Mouse (Mus musculus) liver, embryonic 13.5 days (tissue): Measurements from ENCODE around the gene Mboat2. TPM values are rescaled to one million over a fixed set of nuclear protein-coding genes. Genes with fewer than 3 reads are reported as not detected.

ENCODE experiments used
- ATAC-seq: fragments of 200-750 bp; cut with Nextera tagmentation; 2 replicates; pipeline ENCODE4 v1.8.0; 2017; ENCODE audit warnings: low read depth, mild to moderate bottlenecking, moderate number of reproducible peaks, moderate library complexity
- DNase-seq: peaks from one replicate; pipeline ENCODE4 v3.0.0; 2022
- H3K27ac ChIP-seq: fragments of 300-500 bp; sonication (generic); 2 replicates; pipeline ENCODE4 v1.5.1; 2015; ENCODE audit warnings: moderate library complexity, mild to moderate bottlenecking, inconsistent platforms
- H3K27me3 ChIP-seq: fragments of 300-500 bp; sonication (generic); 2 replicates; pipeline ENCODE4 v1.6.1; 2015; ENCODE audit warnings: mild to moderate bottlenecking, inconsistent platforms
- H3K36me3 ChIP-seq: fragments of 300-500 bp; sonication (generic); 2 replicates; pipeline ENCODE4 v1.6.1; 2015; ENCODE audit warnings: mild to moderate bottlenecking, inconsistent platforms
- H3K4me1 ChIP-seq: fragments of 300-500 bp; sonication (generic); replicated peaks from 2 replicates; pipeline ENCODE4 v1.6.1; 2015; ENCODE audit warnings: inconsistent platforms
- H3K4me2 ChIP-seq: fragments of 300-500 bp; sonication (generic); 2 replicates; pipeline ENCODE4 v1.6.1; 2015; ENCODE audit warnings: inconsistent platforms, mild to moderate bottlenecking, moderate library complexity
- H3K4me3 ChIP-seq: fragments of 300-500 bp; sonication (generic); replicated peaks from 2 replicates; pipeline ENCODE4 v1.5.1; 2015; ENCODE audit warnings: mild to moderate bottlenecking, inconsistent platforms
- H3K9ac ChIP-seq: fragments of 300-500 bp; sonication (generic); 2 replicates; pipeline ENCODE4 v1.6.1; 2015; ENCODE audit warnings: mild to moderate bottlenecking, inconsistent platforms
- H3K9me3 ChIP-seq: fragments of 300-500 bp; sonication (generic); replicated peaks from 2 replicates; pipeline ENCODE4 v1.6.1; 2016; ENCODE audit warnings: inconsistent platforms
- WGBS: fragments of 180-500 bp; shearing (Covaris S2); methylation state at CpG from one replicate; pipeline ENCODE4 v1.1.7; 2015; ENCODE audit not compliant: insufficient replicate concordance; 5-methylcytosine and 5-hydroxymethylcytosine counted together
- polyA plus RNA-seq: library from polyadenylated mRNA; unstranded; fragments of >200 nt; fragmentation: Nextera tagmentation; extraction: Ambion mirVana; gene quantifications from 2 replicates; pipeline ENCODE4 v1.2.1, GENCODE M21; 2015

Gene Mboat2
- polyA plus RNA-seq, 1 experiment from 2014 or later, result 5.3 TPM

- peaks cover 19% of the 10 kb centered on the region for H3K4me1 ChIP-seq
- no peaks in the 10 kb centered on the region for H3K9me3 ChIP-seq
- no peak overlapping the region for H3K4me3 ChIP-seq
- H3K4me2 ChIP-seq, result no peak overlapping the region
- 31% methylated on average over 1 of the region's 1 CpGs for WGBS
- no peak overlapping the region for H3K9ac ChIP-seq
- H3K27ac ChIP-seq, result no peak overlapping the region
- no peaks in the 10 kb centered on the region for H3K36me3 ChIP-seq
- H3K27me3 ChIP-seq, result no peaks in the 10 kb centered on the region
- ATAC-seq (no peak; the same call in 1 of the 2 replicates), DNase-seq (no peak)
Measured at GRCm38 (mm10) chr12:24863762-24864161, 33.1 kb downstream of the Mboat2 start.

DNA sequence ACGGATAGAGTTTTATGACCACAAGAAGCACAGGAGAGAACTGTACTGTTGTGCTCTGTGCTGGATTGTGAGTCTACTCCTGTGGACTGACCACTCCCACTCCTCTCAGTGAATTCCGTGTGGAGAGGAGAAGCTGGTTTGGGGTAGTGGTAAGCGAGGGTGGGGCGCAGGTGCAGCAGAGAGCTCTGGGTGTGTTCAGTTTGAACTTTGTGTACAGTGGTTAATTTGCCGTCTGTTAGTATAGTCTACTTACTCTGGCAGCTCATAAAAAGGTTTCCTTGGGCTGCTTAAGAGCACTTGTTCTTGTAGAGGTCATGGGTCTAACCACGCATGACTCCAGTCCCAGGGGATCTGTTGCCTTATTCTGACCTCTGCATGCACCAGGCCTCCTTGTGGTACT is 36.0 kb downstream of the Mboat2 start:
- H3K4me1 ChIP-seq, result peaks cover 21% of the 10 kb centered on the region
- DNase-seq, result no peak
- H3K27ac ChIP-seq, result no peak overlapping the region
- WGBS, result 61% methylated on average over 6 of the region's 6 CpGs
- ATAC-seq, result no peak
- no peaks in the 10 kb centered on the region for H3K27me3 ChIP-seq
- H3K4me3 ChIP-seq, result no peak overlapping the region
- H3K4me2 ChIP-seq, result no peak overlapping the region
- H3K9ac ChIP-seq, result no peak overlapping the region
- H3K9me3 ChIP-seq, result no peaks in the 10 kb centered on the region
- H3K36me3 ChIP-seq, result no peaks in the 10 kb centered on the region

DNA sequence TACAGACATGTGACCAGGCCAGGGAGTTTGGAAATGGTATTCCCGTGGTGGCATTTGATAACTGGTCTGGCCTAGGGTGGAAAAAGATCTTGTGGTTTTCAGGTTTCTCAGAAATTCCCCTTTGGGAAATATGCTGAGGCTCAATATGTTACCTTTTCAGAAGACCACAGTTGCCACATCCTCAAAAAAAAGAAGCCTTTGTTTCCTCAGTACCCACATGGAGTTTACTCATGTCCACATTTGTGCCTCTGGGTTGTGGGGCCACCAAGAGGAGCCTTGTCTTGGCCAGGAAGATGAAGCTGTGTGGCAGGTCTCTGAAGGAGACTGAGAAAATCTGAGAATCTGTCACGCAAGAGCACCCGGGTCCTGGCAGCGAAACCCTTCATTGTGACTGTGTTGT is 38.0 kb downstream of the Mboat2 start:
- 56% methylated on average over 4 of the region's 4 CpGs for WGBS
- DNase-seq (no peak), ATAC-seq (no peak)
- Histone ChIP-seq H3K27ac (no peak overlapping the region), H3K4me3 (no peak overlapping the region), H3K36me3 (no peaks in the 10 kb centered on the region), H3K4me1 (peaks cover 30% of the 10 kb centered on the region), H3K27me3 (no peaks in the 10 kb centered on the region), H3K4me2 (no peak overlapping the region), H3K9ac (no peak overlapping the region), H3K9me3 (no peaks in the 10 kb centered on the region)

- Histone ChIP-seq H3K36me3 (no peaks in the 10 kb centered on the region), H3K4me1 (peaks cover 32% of the 10 kb centered on the region), H3K27me3 (no peaks in the 10 kb centered on the region), H3K9ac (no peak overlapping the region), H3K27ac (no peak overlapping the region), H3K9me3 (no peaks in the 10 kb centered on the region), H3K4me3 (no peak overlapping the region), H3K4me2 (no peak overlapping the region)
- DNase-seq (no peak), ATAC-seq (no peak)
- WGBS, result 51% methylated on average over 5 of the region's 5 CpGs
Measured at GRCm38 (mm10) chr12:24869231-24869630, 38.6 kb downstream of the Mboat2 start.

DNA sequence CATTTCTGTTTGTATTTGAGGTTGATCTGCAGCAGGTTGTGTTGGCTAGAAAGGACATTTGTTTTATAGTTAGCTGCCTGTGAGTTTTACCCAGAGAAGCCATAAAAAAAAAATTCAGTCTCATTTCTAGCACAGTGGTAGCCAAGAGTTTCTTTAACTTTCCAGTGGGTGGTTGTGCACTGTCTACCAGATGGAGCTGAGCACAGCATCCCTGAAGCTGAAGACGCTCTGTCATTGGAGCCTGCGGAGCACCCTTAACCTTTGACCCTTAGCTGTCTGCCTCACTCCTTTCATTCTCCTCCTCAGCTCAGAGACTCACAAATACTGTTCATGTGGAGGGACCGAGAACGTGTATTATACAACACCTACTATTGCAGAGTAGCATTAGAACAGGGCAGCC is 40.2 kb downstream of the Mboat2 start:
- no peak overlapping the region for H3K27ac ChIP-seq
- H3K9ac ChIP-seq, result no peak overlapping the region
- no peaks in the 10 kb centered on the region for H3K36me3 ChIP-seq
- peaks cover 48% of the 10 kb centered on the region for H3K4me1 ChIP-seq
- no peak overlapping the region for H3K4me2 ChIP-seq
- H3K27me3 ChIP-seq, result no peaks in the 10 kb centered on the region
- H3K9me3 ChIP-seq, result no peaks in the 10 kb centered on the region
- no peak for ATAC-seq
- WGBS, result 90% methylated on average over 4 of the region's 4 CpGs
- H3K4me3 ChIP-seq, result no peak overlapping the region
- DNase-seq, result no peak

DNA sequence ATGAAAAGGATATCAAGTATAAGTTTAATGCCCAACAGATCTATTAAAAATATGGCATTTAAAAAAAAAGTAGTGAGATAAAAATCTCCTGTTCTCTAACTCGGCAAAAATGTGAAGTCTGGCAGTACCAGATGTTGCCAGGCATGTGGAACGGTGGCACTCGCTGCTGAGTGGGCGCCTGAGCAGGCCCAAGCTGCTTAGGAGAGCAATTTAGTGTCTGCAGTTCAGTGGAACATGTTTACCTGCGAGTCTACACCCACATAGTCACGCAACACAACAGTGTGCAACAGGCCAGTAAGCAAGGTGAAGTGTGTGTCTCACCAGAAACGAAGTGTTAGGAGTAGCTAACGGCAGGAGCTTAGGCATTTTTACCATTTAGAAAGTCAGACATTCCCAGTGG is 41.6 kb downstream of the Mboat2 start:
- Histone ChIP-seq H3K9ac (no peak overlapping the region), H3K4me2 (no peak overlapping the region), H3K4me1 (peaks cover 52% of the 10 kb centered on the region), H3K27me3 (no peaks in the 10 kb centered on the region), H3K4me3 (no peak overlapping the region), H3K9me3 (no peaks in the 10 kb centered on the region), H3K27ac (no peak overlapping the region), H3K36me3 (no peaks in the 10 kb centered on the region)
- 74% methylated on average over 8 of the region's 8 CpGs for whole genome bisulfite sequencing
- DNase-seq (no peak), ATAC-seq (no peak)

DNA sequence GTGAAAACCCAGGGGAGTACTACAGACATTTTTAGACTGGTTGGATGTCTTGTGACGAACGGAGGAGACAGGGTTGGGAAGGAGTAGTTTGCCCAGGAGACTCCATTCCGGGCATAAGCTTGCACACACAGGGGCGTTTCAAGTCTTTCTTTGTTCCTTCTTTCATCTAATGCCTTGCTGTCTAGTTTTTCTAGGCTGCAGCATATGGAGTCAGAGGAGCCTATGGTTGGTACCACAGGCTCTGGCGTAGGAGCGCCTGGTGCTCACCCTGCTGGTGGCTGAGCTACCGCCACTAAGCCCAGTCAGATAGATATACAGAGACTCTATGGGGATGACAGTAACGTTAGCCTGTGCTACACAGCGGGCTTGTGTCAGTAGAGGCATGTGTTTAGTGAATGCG is 42.0 kb downstream of the Mboat2 start:
- H3K27me3 ChIP-seq, result no peaks in the 10 kb centered on the region
- H3K9ac ChIP-seq, result no peak overlapping the region
- H3K36me3 ChIP-seq, result no peaks in the 10 kb centered on the region
- ATAC-seq (0 out of 2 replicates have a peak, but pooled peaks have one; percentile 49), DNase-seq (no peak)
- H3K4me2 ChIP-seq, result no peak overlapping the region
- H3K9me3 ChIP-seq, result no peaks in the 10 kb centered on the region
- no peak overlapping the region; the same call in 1 of the 2 replicates for H3K27ac ChIP-seq
- no peak overlapping the region for H3K4me3 ChIP-seq
- WGBS, result 80% methylated on average over 10 of the region's 10 CpGs
- peaks cover 57% of the 10 kb centered on the region for H3K4me1 ChIP-seq

DNA sequence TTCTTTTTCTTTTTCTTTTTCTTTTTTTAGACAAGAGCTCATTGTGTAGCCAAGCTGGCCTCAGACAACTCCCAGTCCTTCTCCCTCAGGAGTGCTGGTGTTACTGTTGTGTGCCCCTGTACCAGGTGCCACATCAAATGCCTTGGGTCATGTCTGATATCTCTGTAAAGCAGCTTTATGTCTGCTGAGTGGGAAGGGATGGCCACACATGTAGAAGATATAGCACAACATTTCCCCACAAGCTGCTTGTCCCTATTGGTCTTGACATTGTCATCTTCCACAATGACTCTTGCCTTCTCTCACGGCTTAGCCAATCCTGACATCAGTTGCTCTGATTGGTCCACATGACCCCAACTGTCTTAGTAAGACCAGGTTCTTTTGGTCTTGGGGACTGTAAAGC is 45.2 kb downstream of the Mboat2 start:
- DNase-seq (peak; percentile 34), ATAC-seq (peak; percentile 50)
- Histone ChIP-seq H3K27me3 (no peaks in the 10 kb centered on the region), H3K4me3 (no peak overlapping the region), H3K4me1 (peaks cover 80% of the 10 kb centered on the region), H3K9ac (peak overlapping the region; percentile 28; the same call in 1 of the 2 replicates), H3K9me3 (no peaks in the 10 kb centered on the region), H3K27ac (peak overlapping the region; percentile 64), H3K4me2 (no peak overlapping the region), H3K36me3 (no peaks in the 10 kb centered on the region)
- WGBS, result 45% methylated on average over 1 of the region's 1 CpGs

DNA sequence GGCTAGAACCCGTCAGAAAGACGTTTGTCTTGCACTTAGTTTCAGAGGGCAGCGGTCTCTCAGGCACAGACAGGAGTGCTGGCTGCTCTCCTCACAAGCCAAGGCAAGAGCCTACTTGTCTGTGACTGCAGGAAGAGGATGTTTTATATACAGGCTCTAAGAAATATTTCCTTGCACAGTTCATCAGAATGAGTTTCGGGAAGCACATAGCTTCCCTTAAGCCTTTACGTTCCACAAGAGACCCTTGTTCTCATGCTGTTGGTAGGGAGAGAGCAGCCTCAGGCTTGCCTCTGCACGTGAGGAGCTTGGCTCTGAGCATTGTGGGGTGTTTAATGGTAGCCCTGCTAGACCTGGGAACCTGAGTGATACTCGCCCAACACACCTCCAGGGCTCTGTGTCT is 46.6 kb downstream of the Mboat2 start:
- no peak overlapping the region for H3K4me3 ChIP-seq
- no peaks in the 10 kb centered on the region for H3K36me3 ChIP-seq
- peak overlapping the region; percentile 73 for H3K27ac ChIP-seq
- H3K4me2 ChIP-seq, result no peak overlapping the region
- no peaks in the 10 kb centered on the region for H3K27me3 ChIP-seq
- ATAC-seq, result no peak
- H3K4me1 ChIP-seq, result peaks cover 82% of the 10 kb centered on the region
- H3K9me3 ChIP-seq, result no peaks in the 10 kb centered on the region
- H3K9ac ChIP-seq, result peak overlapping the region; percentile 18; the same call in 1 of the 2 replicates
- no peak for DNase-seq
- WGBS, result 77% methylated on average over 7 of the region's 7 CpGs

DNA sequence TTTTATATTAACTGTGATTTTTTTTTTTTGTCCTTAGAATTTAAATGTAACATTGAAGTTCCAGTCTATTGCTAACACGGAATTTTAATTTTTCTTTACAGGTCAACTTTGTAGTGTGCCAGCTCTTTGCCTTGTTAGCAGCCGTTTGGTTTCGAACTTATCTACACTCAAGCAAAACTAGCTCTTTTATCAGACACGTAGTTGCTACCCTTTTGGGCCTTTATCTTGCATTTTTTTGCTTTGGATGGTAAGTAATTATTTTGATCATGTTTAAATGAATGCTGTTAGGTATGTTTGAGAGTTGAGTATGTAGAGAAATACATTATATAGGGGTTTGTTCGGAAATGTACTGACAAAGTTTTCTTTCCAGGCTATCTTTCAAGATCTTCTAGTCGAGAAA is 47.4 kb downstream of the Mboat2 start:
- ATAC-seq (no peak), DNase-seq (no peak)
- 36% methylated on average over 6 of the region's 6 CpGs for WGBS
- Histone ChIP-seq H3K9me3 (no peaks in the 10 kb centered on the region), H3K9ac (no peak overlapping the region), H3K4me1 (peaks cover 83% of the 10 kb centered on the region), H3K4me2 (no peak overlapping the region), H3K27ac (peak overlapping the region; percentile 95), H3K27me3 (no peaks in the 10 kb centered on the region), H3K4me3 (no peak overlapping the region), H3K36me3 (no peaks in the 10 kb centered on the region)

DNA sequence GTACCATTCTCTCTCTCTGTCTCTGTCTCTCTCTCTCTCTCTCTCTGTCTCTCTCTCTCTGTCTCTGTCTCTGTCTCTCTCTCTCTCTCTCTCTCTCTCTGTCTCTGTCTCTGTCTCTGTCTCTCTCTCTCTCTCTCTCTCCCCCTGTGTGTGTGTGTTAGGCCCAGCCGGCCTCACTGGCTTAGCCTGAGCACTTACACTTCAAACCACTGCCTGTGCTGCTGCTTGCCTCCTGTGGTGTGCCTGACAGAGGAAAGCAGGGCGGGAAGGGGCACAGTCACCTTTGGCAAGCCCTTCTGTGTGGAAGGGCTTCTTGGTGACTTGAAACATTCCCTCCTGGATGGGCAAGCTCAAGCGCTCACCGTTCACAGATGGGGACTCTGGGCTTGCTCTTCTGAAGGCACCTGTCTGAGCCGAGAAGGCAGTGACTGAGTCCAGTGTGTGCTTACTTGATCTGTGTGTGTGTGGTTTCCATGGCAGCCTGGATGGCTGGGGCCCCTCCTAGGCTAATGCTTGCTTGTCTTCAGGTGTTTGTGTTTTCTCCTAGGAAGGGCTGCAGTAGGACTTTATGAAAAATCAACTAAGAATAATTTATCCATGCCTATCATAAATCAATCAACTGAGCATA is 48.2 kb downstream of the Mboat2 start:
- H3K4me3 ChIP-seq, result peak overlapping the region; percentile 22; the same call in 1 of the 2 replicates
- H3K4me1 ChIP-seq, result peaks cover 87% of the 10 kb centered on the region
- ATAC-seq, result peak; percentile 80
- no peak for DNase-seq
- WGBS, result 61% methylated on average over 5 of the region's 5 CpGs
- peak overlapping the region; percentile 53 for H3K4me2 ChIP-seq
- no peaks in the 10 kb centered on the region for H3K9me3 ChIP-seq
- H3K36me3 ChIP-seq, result no peaks in the 10 kb centered on the region
- peak overlapping the region; percentile 95 for H3K27ac ChIP-seq
- H3K27me3 ChIP-seq, result no peaks in the 10 kb centered on the region
- H3K9ac ChIP-seq, result peak overlapping the region; percentile 65

DNA sequence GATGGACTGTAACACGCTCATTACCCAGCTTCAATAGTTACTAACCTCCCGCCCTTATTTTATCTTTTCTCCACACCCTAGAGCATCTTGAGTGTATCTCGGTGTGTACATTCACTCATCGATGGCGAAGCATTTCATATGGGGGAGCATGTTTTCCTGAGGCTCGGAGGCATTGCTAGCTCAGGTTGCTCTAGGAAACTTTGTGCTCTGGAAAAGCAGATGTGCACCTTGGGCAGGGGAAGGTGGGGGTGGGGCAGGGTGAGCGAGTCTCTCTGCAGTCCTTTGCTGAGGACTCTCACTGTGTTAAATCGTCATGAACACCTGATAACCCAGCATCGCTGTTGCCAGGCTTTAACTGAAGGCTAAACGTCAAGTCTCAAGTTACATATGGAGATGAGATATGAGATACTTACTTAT is 48.9 kb downstream of the Mboat2 start:
- ATAC-seq (peak; percentile 88), DNase-seq (peak; percentile 63)
- H3K9ac ChIP-seq, result peak overlapping the region; percentile 65
- no peaks in the 10 kb centered on the region for H3K27me3 ChIP-seq
- H3K4me1 ChIP-seq, result peaks cover 89% of the 10 kb centered on the region
- peak overlapping the region; percentile 95 for H3K27ac ChIP-seq
- 20% methylated on average over 10 of the region's 10 CpGs for WGBS
- H3K4me3 ChIP-seq, result peak overlapping the region; percentile 22; the same call in 1 of the 2 replicates
- no peaks in the 10 kb centered on the region for H3K36me3 ChIP-seq
- H3K9me3 ChIP-seq, result no peaks in the 10 kb centered on the region
- peak overlapping the region; percentile 53 for H3K4me2 ChIP-seq
